In genomic region chr3:108676616-108677015, GRCm38 (mm10) we compare ENCODE assay signal across 28 mouse cellular contexts. TPM values are rescaled to one million over a fixed set of nuclear protein-coding genes. Genes with fewer than 3 reads are reported as not detected.
DNase-seq lines count a peak whose midpoint lies in the region; ATAC-seq and TF ChIP-seq lines count a peak whose summit lies in the region.
"Had no signal": no experiment of that assay in that cellular context is flagged by ENCODE, and none has a peak within 500 bp of the region (broad histone marks: within the 10 kb centered on the region; RNA-seq: fewer than 3 reads in every experiment).

No protein-coding gene starts in this region.

- no peak for TF ChIP-seq POLR2A in brain, embryonic 14.5 days (IDR thresholded peaks at IDR 0.05; ENCODE audit: borderline replicate concordance, extremely low read depth, insufficient read depth, insufficient read length, poor library complexity, severe bottlenecking)

- H3K4me3 ChIP-seq in hindbrain, embryonic 15.5 days, result no peak overlapping the region
- H3K4me3 ChIP-seq in hindbrain, embryonic 14.5 days (replicated peaks; ENCODE audit: low read length), result no peak overlapping the region
- H3K4me3 ChIP-seq: embryonic facial prominence, embryonic 12.5 days; heart, adult 2 months; heart, embryonic 12.5 days; intestine, embryonic 15.5 days; limb, embryonic 12.5 days; liver, embryonic 15.5 days had no signal

- no peak overlapping the region for H3K9ac ChIP-seq in hindbrain, embryonic 15.5 days
- H3K9ac ChIP-seq in hindbrain, embryonic 14.5 days, result no peak overlapping the region
- H3K9ac ChIP-seq: embryonic facial prominence, embryonic 12.5 days; heart, embryonic 12.5 days; intestine, embryonic 15.5 days; limb, embryonic 12.5 days; liver, embryonic 15.5 days; lung, embryonic 14.5 days had no signal

- peaks cover 71% of the 10 kb centered on the region for H3K36me3 ChIP-seq in hindbrain, embryonic 15.5 days
- peaks cover 95% of the 10 kb centered on the region for H3K36me3 ChIP-seq in hindbrain, embryonic 14.5 days (replicated peaks; ENCODE audit: control insufficient read depth, insufficient read depth)

- H3K27ac ChIP-seq in hindbrain, embryonic 15.5 days (replicated peaks), result no peak overlapping the region
- H3K27ac ChIP-seq in hindbrain, embryonic 14.5 days, result no peak overlapping the region
- H3K27ac ChIP-seq: embryonic facial prominence, embryonic 12.5 days; heart, adult 2 months; intestine, embryonic 15.5 days; kidney, postnatal 0 days; limb, embryonic 12.5 days; liver, embryonic 15.5 days had no signal

- WGBS in hindbrain, embryonic 15.5 days, result 63% methylated on average over 4 of the region's 4 CpGs
- 66% methylated on average over 4 of the region's 4 CpGs for WGBS in hindbrain, embryonic 14.5 days

- no peaks in the 10 kb centered on the region for H3K4me1 ChIP-seq in hindbrain, embryonic 15.5 days (replicated peaks)
- no peaks in the 10 kb centered on the region for H3K4me1 ChIP-seq in hindbrain, embryonic 14.5 days (replicated peaks; ENCODE audit: control insufficient read depth, insufficient read depth, low read length)
- H3K4me1 ChIP-seq: embryonic facial prominence, embryonic 12.5 days; heart, embryonic 12.5 days; intestine, embryonic 15.5 days; limb, embryonic 12.5 days; liver, embryonic 15.5 days had no signal

- peak; percentile 22 to 38 for DNase-seq in cerebellum, postnatal 25 days
- no peak for DNase-seq in hindbrain, embryonic 14.5 days (ENCODE audit: low spot score)
- DNase-seq in right cerebral cortex, postnatal 10 days (ENCODE audit: low spot score in 2 of 2), result peak; percentile 46 to 64
- DNase-seq in right cerebral cortex, adult 2 months (ENCODE audit: low spot score in 2 of 2), result no peak
- DNase-seq in brain, embryonic 14.5 days (ENCODE audit: low read depth), result peak; percentile 23
- no peak for DNase-seq in testis, postnatal 10 days (ENCODE audit: low spot score)
- DNase-seq: B cell, adult 2 months; cerebellum, adult 11-12 months; embryo, embryonic 11 days; gastrocnemius, postnatal 25 days; heart, adult 2 months; heart, postnatal 4 days; kidney, adult 2 months; kidney, postnatal 4 days; lung, embryonic 14.5 days; lung, postnatal 14 days; midbrain, embryonic 14.5 days; thymus, postnatal 14 days had no signal

- TF ChIP-seq CTCF in brain, embryonic 14.5 days (IDR thresholded peaks at IDR 0.05; ENCODE audit: borderline replicate concordance, extremely low read depth, insufficient read depth, insufficient read length), result no peak

- H3K4me2 ChIP-seq in hindbrain, embryonic 15.5 days, result no peak overlapping the region
- H3K4me2 ChIP-seq in hindbrain, embryonic 14.5 days (replicated peaks), result no peak overlapping the region
- H3K4me2 ChIP-seq: embryonic facial prominence, embryonic 12.5 days; heart, embryonic 12.5 days; intestine, embryonic 15.5 days; limb, embryonic 12.5 days; liver, embryonic 15.5 days; lung, embryonic 14.5 days had no signal

- no peaks in the 10 kb centered on the region for H3K9me3 ChIP-seq in hindbrain, embryonic 15.5 days
- no peaks in the 10 kb centered on the region for H3K9me3 ChIP-seq in hindbrain, embryonic 14.5 days (ENCODE audit: control insufficient read depth, low read length)
- H3K9me3 ChIP-seq: embryonic facial prominence, embryonic 12.5 days; heart, embryonic 12.5 days; intestine, embryonic 15.5 days; limb, embryonic 12.5 days; liver, embryonic 15.5 days had no signal

- no peaks in the 10 kb centered on the region for H3K27me3 ChIP-seq in hindbrain, embryonic 15.5 days
- H3K27me3 ChIP-seq in hindbrain, embryonic 14.5 days (ENCODE audit: control insufficient read depth, insufficient read depth, low read length), result no peaks in the 10 kb centered on the region
- H3K27me3 ChIP-seq: embryonic facial prominence, embryonic 12.5 days; heart, embryonic 12.5 days; intestine, embryonic 15.5 days; limb, embryonic 12.5 days; liver, embryonic 15.5 days had no signal

- no peak for ATAC-seq in cerebellum, adult (ENCODE audit: insufficient number of reproducible peaks, low FRiP score, low TSS enrichment)
- 0 out of 2 replicates have a peak, but pooled peaks have one; percentile 30 for ATAC-seq in hindbrain, embryonic 15.5 days (ENCODE audit: low FRiP score, low read depth)
- no peak for ATAC-seq in hindbrain, embryonic 14.5 days (ENCODE audit: low FRiP score)
- ATAC-seq: activated CD4-positive, CD25-positive, alpha-beta regulatory T cell, adult 4 months; hindbrain, embryonic 16.5 days; intestine, embryonic 15.5 days had no signal

RNA-seq across cellular contexts. Expression of gene Clcc1, which starts 22.9 kb away (rescaled TPM):
- polyA plus RNA-seq in hindbrain, embryonic 15.5 days (2015; fragmentation: Nextera tagmentation; extraction: Ambion mirVana), result 36.5 and 42.0 TPM in 2 replicates
- polyA plus RNA-seq in hindbrain, embryonic 14.5 days (2014; fragmentation: Nextera tagmentation; extraction: Ambion mirVana), result 40.2 and 42.8 TPM in 2 replicates
- 41.4 and 55.8 TPM in 2 replicates for polyA plus RNA-seq in brain, embryonic 14.5 days (2012; rRNA removed)

RNA-seq across cellular contexts. Expression of gene Gpsm2, which starts 45.5 kb away (rescaled TPM):
- 20.2 and 22.6 TPM in 2 replicates for polyA plus RNA-seq in hindbrain, embryonic 15.5 days (2015; fragmentation: Nextera tagmentation; extraction: Ambion mirVana)
- 22.7 and 24.2 TPM in 2 replicates for polyA plus RNA-seq in hindbrain, embryonic 14.5 days (2014; fragmentation: Nextera tagmentation; extraction: Ambion mirVana)
- polyA plus RNA-seq in brain, embryonic 14.5 days (2012; rRNA removed), result 14.5 and 14.7 TPM in 2 replicates

Comparison
In these comparisons a context has a peak if more than half of its experiments do, and no peak if none do; other contexts are left out.
1. DNase-seq: peak in cerebellum, postnatal 25 days (2 of 2), right cerebral cortex, postnatal 10 days (2 of 2) and brain, embryonic 14.5 days (single experiment); none in hindbrain, embryonic 14.5 days (single experiment), right cerebral cortex, adult 2 months (0 of 2) and testis, postnatal 10 days (single experiment).